Mouse (Mus musculus) embryonic facial prominence, embryonic 15.5 days (tissue): ENCODE results near the gene Stmn1. TPM values are rescaled to one million over a fixed set of nuclear protein-coding genes. Genes with fewer than 3 reads are reported as not detected.

Source experiments
- ATAC-seq: fragments of 200-750 bp; cut with Nextera tagmentation; 2 replicates; pipeline ENCODE4 v1.8.0; 2017; ENCODE audit warnings: low read depth, moderate TSS enrichment; ENCODE audit not compliant: insufficient number of reproducible peaks, low FRiP score, low TSS enrichment
- H3K27ac ChIP-seq: fragments of 300-500 bp; sonication (generic); replicated peaks from 2 replicates; pipeline ENCODE4 v1.5.1; 2015; ENCODE audit warnings: mild to moderate bottlenecking, inconsistent platforms
- H3K27me3 ChIP-seq: fragments of 300-500 bp; sonication (generic); 2 replicates; pipeline ENCODE4 v1.6.1; 2015; ENCODE audit warnings: inconsistent platforms
- H3K36me3 ChIP-seq: fragments of 300-500 bp; sonication (generic); 2 replicates; pipeline ENCODE4 v1.6.1; 2015; ENCODE audit warnings: mild to moderate bottlenecking, inconsistent platforms
- H3K4me1 ChIP-seq: fragments of 300-500 bp; sonication (generic); 2 replicates; pipeline ENCODE4 v1.6.1; 2015; ENCODE audit warnings: inconsistent platforms
- H3K4me2 ChIP-seq: fragments of 300-500 bp; sonication (generic); replicated peaks from 2 replicates; pipeline ENCODE4 v1.6.1; 2015; ENCODE audit warnings: mild to moderate bottlenecking, inconsistent platforms
- H3K4me3 ChIP-seq: fragments of 300-500 bp; sonication (generic); replicated peaks from 2 replicates; pipeline ENCODE4 v1.5.1; 2015; ENCODE audit warnings: mild to moderate bottlenecking, inconsistent platforms
- H3K9ac ChIP-seq: fragments of 300-500 bp; sonication (generic); 2 replicates; pipeline ENCODE4 v1.6.1; 2015; ENCODE audit warnings: inconsistent platforms
- H3K9me3 ChIP-seq: fragments of 300-500 bp; sonication (generic); replicated peaks from 2 replicates; pipeline ENCODE4 v1.6.1; 2016; ENCODE audit warnings: inconsistent platforms
- whole genome bisulfite sequencing: fragments of 180-500 bp; shearing (Covaris S2); methylation state at CpG from one replicate; pipeline ENCODE4 v1.1.7; 2015; 5-methylcytosine and 5-hydroxymethylcytosine counted together
- microRNA-seq: library from miRNA; unstranded; fragments of <30 nt; microRNA quantifications from one replicate; pipeline ENCODE4, GENCODE M21; 2016; ENCODE audit warnings: borderline number of aligned reads
- polyA plus RNA-seq: library from polyadenylated mRNA; unstranded; fragments of >200 nt; fragmentation: Nextera tagmentation; extraction: Ambion mirVana; gene quantifications from 2 replicates; pipeline ENCODE4 v1.2.1, GENCODE M21; 2015

Gene Stmn1
- polyA plus RNA-seq, 1 experiment from 2014 or later: 1,438 TPM

- Histone ChIP-seq H3K9ac (no peak overlapping the region), H3K36me3 (0 out of 2 replicates have a peak, but pooled peaks cover 3% of the 10 kb centered on the region), H3K27ac (no peak overlapping the region; the same call in 1 of the 2 replicates), H3K4me1 (peaks cover 22% of the 10 kb centered on the region), H3K4me3 (no peak overlapping the region), H3K27me3 (no peaks in the 10 kb centered on the region), H3K9me3 (no peaks in the 10 kb centered on the region), H3K4me2 (no peak overlapping the region)
- 62% methylated on average over 8 of the region's 8 CpGs for WGBS
- ATAC-seq: no peak
Measured at GRCm38 (mm10) chr4:134516981-134517380, 48.9 kb downstream of the Stmn1 start.

- Histone ChIP-seq H3K4me3 (no peak overlapping the region), H3K27ac (no peak overlapping the region; the same call in 1 of the 2 replicates), H3K4me1 (peaks cover 18% of the 10 kb centered on the region), H3K9me3 (no peaks in the 10 kb centered on the region), H3K9ac (no peak overlapping the region), H3K4me2 (no peak overlapping the region), H3K27me3 (no peaks in the 10 kb centered on the region), H3K36me3 (peaks cover 3% of the 10 kb centered on the region; the same call in 1 of the 2 replicates)
- WGBS: 87% methylated on average over 10 of the region's 10 CpGs
- no peak for ATAC-seq
Measured at GRCm38 (mm10) chr4:134517719-134518118, 49.6 kb downstream of the Stmn1 start.

DNA sequence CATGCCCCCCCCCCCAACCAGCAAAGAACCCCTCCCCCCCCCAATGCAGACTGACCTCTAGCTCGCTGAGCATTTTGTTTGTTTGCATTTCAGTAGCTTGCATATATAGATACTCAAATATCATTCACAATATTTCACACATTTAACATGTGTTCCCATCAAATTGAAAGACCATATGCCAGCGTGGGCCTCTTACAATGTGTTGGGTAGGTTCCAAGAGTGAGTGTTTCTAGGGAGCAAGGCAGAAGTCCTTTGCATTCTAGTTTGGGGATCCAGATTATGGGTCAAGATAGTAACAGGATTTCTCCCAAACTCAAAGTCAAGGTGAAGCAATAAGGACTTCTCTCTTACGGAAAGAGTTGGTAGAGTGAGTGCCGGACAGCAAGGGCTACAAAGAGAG is 50.4 kb downstream of the Stmn1 start:
- ATAC-seq: no peak
- Histone ChIP-seq H3K4me1 (peaks cover 13% of the 10 kb centered on the region; the same call in 1 of the 2 replicates), H3K4me2 (no peak overlapping the region), H3K9ac (no peak overlapping the region), H3K9me3 (no peaks in the 10 kb centered on the region), H3K4me3 (no peak overlapping the region), H3K27me3 (no peaks in the 10 kb centered on the region), H3K36me3 (peaks cover 5% of the 10 kb centered on the region; the same call in 1 of the 2 replicates), H3K27ac (no peak overlapping the region)
- WGBS: 82% methylated on average over 4 of the region's 4 CpGs

DNA sequence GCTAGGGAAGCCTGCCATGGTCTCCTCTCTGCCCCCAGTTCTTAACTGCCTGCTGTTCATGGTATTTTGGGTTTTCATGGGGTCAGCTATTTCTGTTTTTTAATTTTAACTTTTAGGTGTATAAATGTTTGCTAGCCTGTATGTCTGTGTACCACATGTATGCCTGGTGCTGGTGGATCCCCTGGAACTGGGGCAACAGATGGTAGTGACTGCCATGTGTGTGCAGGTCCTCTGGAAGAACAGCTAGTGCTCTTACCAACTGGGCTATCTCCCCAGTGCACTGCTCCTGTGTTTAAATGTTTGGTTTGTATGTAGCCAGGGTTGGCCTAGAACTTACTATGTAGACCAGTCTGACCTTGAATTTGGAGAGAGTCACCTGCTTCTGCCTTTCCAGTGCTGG is 51.2 kb downstream of the Stmn1 start:
- Histone ChIP-seq H3K27ac (no peak overlapping the region), H3K9ac (no peak overlapping the region), H3K4me1 (peaks cover 13% of the 10 kb centered on the region; the same call in 1 of the 2 replicates), H3K4me3 (no peak overlapping the region), H3K36me3 (peaks cover 12% of the 10 kb centered on the region; the same call in 1 of the 2 replicates), H3K27me3 (no peaks in the 10 kb centered on the region), H3K4me2 (no peak overlapping the region), H3K9me3 (no peaks in the 10 kb centered on the region)
- ATAC-seq: no peak

Small RNA genes lying within 50 kb of the gene (microRNA-seq; reads per million reads assigned to microRNA genes)
- gene Gm23634: 1.2 reads per million

Other genes starting within 250 kb of the Stmn1 start
- 0.19 TPM in 1 of 2 replicates, not detected in the other for gene Catsper4, start 240.9 kb upstream of the Stmn1 start, polyA plus RNA-seq
- 6.1 and 6.7 TPM in 2 replicates for gene Cnksr1, start 229.9 kb upstream of the Stmn1 start, polyA plus RNA-seq
- gene E130218I03Rik, start 224.7 kb upstream of the Stmn1 start, polyA plus RNA-seq: 0.30 and 0.33 TPM in 2 replicates
- 16.8 and 17.2 TPM in 2 replicates for gene Zfp593, start 222.7 kb upstream of the Stmn1 start, polyA plus RNA-seq
- not detected in 2 replicates for gene Gm30191, start 221.4 kb upstream of the Stmn1 start, polyA plus RNA-seq
- 6.7 and 6.8 TPM in 2 replicates for gene Grrp1, start 214.2 kb upstream of the Stmn1 start, polyA plus RNA-seq
- 17.6 and 19.5 TPM in 2 replicates for gene Pdik1l, start 180.4 kb upstream of the Stmn1 start, polyA plus RNA-seq
- 6.3 and 9.4 TPM in 2 replicates for gene Trim63, start 153.2 kb upstream of the Stmn1 start, polyA plus RNA-seq
- gene Slc30a2, start 125.1 kb upstream of the Stmn1 start, polyA plus RNA-seq: 1.6 and 2.3 TPM in 2 replicates
- 4.1 and 4.5 TPM in 2 replicates for gene Extl1, start 84.5 kb upstream of the Stmn1 start, polyA plus RNA-seq
- 15.7 and 17.7 TPM in 2 replicates for gene Pafah2, start 72.0 kb upstream of the Stmn1 start, polyA plus RNA-seq
- gene Paqr7, start 28.4 kb downstream of the Stmn1 start, polyA plus RNA-seq: 5.7 and 7.2 TPM in 2 replicates
- 8.8 and 8.9 TPM in 2 replicates for gene Aunip, start 42.7 kb downstream of the Stmn1 start, polyA plus RNA-seq
- gene Mtfr1l, start 67.1 kb downstream of the Stmn1 start, polyA plus RNA-seq: 111 and 116 TPM in 2 replicates
- 19.8 and 29.8 TPM in 2 replicates for gene Selenon, start 83.8 kb downstream of the Stmn1 start, polyA plus RNA-seq
- gene Man1c1, start 236.0 kb downstream of the Stmn1 start, polyA plus RNA-seq: 5.0 and 5.6 TPM in 2 replicates